Mouse (Mus musculus) Patski (cell line): Measurements from ENCODE around the gene Ddr2. TPM values are rescaled to one million over a fixed set of nuclear protein-coding genes. Genes with fewer than 3 reads are reported as not detected.
A peak's percentile ranks its signal among the peaks of the same experiment; 100 is the strongest.

Experiments
- ATAC-seq: fragments of 100-300 bp; one replicate; pipeline ENCODE4 v1.8.0; 2021
- CTCF ChIA-PET: fragments of 350-600 bp; sonication (Branson Sonifier 250); formaldehyde crosslinking; loops from one replicate; lab custom pipeline; 2022; ENCODE audit warnings: inconsistent platforms; lab: Charles Lee
- POLR2A ChIA-PET: fragments of 350-600 bp; sonication (Branson Sonifier 250); formaldehyde crosslinking; loops from one replicate; lab custom pipeline; 2022; ENCODE audit warnings: antibody characterized with exemption, inconsistent platforms; lab: Charles Lee
- DNase-seq: peaks from one replicate; pipeline ENCODE4 v3.0.0-alpha.2; 2011; ENCODE audit warnings: low read depth, low spot score
- H3K27me3 ChIP-seq: fragments of 371-371 bp; one replicate; pipeline ENCODE4 v1.5.1; 2021
- CTCF ChIP-seq: fragments of 100-300 bp; IDR thresholded peaks from one replicate; pipeline ENCODE4 v1.5.1; 2021
- in situ Hi-C: fragments of 300-500 bp; cut with MboI; formaldehyde crosslinking; loops from 3 replicates; pipeline ENCODE4 v1.11.1; 2018; ENCODE audit warnings: low pct_unique_long_range_greater_than_20kb, mixed read lengths
- polyA plus RNA-seq: library from polyadenylated mRNA; unstranded; gene quantifications from one replicate; pipeline ENCODE4 v1.2.3, GENCODE M21; 2021

Ddr2 gene
- polyA plus RNA-seq = 0.32 TPM

DNA sequence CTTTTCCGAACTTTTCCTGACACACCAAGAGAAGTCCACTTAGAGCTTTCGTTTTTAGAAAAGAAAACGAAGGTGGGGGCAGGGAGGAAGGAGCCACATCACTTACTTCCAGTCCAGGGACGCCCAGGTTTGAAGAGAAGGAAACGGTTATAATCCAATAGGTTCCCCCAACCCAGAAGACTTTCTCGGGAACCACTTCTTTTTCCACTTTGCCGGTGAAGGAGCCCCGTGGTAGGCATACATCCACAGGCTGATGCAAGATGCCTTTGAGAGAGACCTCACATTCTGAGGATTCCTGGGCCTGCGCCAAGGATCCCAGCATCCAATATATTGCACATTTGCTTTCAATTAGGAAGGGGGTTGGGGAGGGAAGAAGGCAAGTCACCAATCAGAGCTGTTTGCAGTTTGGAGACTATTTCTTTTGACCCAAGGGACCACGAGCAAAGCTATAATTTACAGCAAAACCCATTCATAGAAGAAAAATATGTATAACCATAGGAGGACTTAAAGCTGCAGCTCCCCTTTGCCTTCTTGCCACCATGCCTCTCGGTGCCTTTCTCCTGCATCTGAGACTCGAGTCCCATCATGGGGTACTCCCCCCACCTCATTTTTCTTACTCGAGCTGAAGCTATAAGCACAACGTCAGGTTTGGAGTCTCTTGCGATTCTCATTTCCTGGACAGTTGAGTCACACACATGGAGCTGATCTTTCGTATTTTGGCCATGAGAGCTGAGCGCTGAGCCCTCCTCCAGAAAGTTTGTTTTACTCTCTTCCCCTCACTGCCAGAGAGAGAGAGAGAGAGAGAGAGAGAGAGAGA, at the start of gene Ddr2:
Gene Ddr2 (minus strand): TSS at position 247 of the 817 bp plus-strand sequence.
- no peaks in the 10 kb centered on the region for H3K27me3 ChIP-seq
- DNase-seq (no peak), ATAC-seq (no peak)
- no peak for TF ChIP-seq CTCF
- in situ Hi-C loops = no loop called here
- POLR2A ChIA-PET = interaction anchor here (0.6 to 0.7 kb wide), 2 partner anchors 981 to 1893 kb away, joined by 3 read pairs; no protein-coding TSS in a partner anchor
- CTCF ChIA-PET = interaction anchor here (1.1 to 1.2 kb wide), 2 partner anchors 18 to 21 kb away, joined by 3 to 5 read pairs; no protein-coding TSS in a partner anchor

- DNase-seq (no peak), ATAC-seq (no peak)
- peak; percentile 50 for TF ChIP-seq CTCF
- H3K27me3 ChIP-seq = no peaks in the 10 kb centered on the region
- in situ Hi-C loops = no loop called here
- ChIA-PET POLR2A (interaction anchor here (0.5 kb wide), 1 partner anchor 9 kb away, joined by 3 read pairs; no protein-coding TSS in a partner anchor), CTCF (no interaction called here)
Measured at GRCm38 (mm10) chr1:170159707-170160106, 49.1 kb upstream of the Ddr2 start.

DNA sequence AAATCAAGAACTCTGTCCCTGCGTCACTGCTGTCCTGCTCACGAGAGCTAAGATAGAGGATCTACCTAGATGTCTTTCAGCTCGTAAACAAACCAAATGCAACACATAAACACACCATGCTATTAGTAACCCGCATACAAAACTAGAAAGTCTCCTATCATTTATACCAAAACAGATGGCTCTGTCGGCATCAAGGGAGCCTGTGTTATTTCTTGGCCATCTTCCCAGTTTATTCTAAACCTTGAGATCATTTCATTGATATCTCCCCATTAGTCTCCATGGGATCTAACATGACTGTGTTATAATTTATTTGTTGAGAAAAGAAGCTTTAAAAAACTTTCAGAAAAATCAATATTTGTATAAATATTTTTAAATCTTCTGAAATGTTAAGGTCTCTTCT, 45.2 kb upstream of the Ddr2 start:
- ATAC-seq (no peak), DNase-seq (no peak)
- ChIA-PET CTCF (interaction anchor here (0.9 to 1.5 kb wide), 6 partner anchors 8 to 186 kb away, joined by 3 to 4 read pairs (median 4); partner anchors contain the start of gene Hsd17b7), POLR2A (interaction anchor here (0.7 kb wide), 1 partner anchor 9 kb away, joined by 3 read pairs; no protein-coding TSS in a partner anchor)
- in situ Hi-C loops = no loop called here
- no peaks in the 10 kb centered on the region for H3K27me3 ChIP-seq
- no peak for TF ChIP-seq CTCF

DNA sequence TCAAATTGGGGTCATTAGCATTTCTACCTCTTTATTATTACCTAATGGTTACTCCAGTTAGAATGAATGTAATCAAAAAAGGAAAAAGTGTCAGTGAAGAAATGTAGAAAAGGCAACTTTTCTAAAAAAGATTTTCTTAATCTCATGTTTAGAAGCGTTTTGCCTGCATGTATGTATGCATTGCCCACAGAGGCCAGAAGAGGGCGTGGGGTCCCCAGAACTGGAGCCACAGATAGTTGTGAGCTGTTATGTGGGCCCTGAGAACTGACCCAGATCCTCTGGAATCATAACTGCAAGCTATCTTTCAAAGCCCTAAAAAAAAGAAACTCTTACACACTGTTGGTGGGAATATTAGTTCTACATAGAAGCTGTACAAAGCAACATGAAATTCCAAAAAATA, 44.7 kb upstream of the Ddr2 start:
- no peak for DNase-seq
- in situ Hi-C loops = no loop called here
- CTCF ChIA-PET = interaction anchor here (0.9 to 1.5 kb wide), 6 partner anchors 8 to 186 kb away, joined by 3 to 4 read pairs (median 4); partner anchors contain the start of gene Hsd17b7
- POLR2A ChIA-PET = interaction anchor here (0.7 kb wide), 1 partner anchor 8 kb away, joined by 3 read pairs; no protein-coding TSS in a partner anchor
- peak; percentile 39 for TF ChIP-seq CTCF
- no peaks in the 10 kb centered on the region for H3K27me3 ChIP-seq
- ATAC-seq = no peak

- POLR2A ChIA-PET = no interaction called here
- no peak for DNase-seq
- CTCF ChIA-PET = interaction anchor here (2.0 kb wide), 1 partner anchor 13 kb away, joined by 6 read pairs; no protein-coding TSS in a partner anchor
- no peaks in the 10 kb centered on the region for H3K27me3 ChIP-seq
- TF ChIP-seq CTCF = no peak
- ATAC-seq = no peak
- in situ Hi-C loops = no loop called here
Measured at GRCm38 (mm10) chr1:170153986-170154385, 43.4 kb upstream of the Ddr2 start.

- TF ChIP-seq CTCF = no peak
- ChIA-PET POLR2A (no interaction called here), CTCF (interaction anchor here (2.0 kb wide), 1 partner anchor 14 kb away, joined by 6 read pairs; no protein-coding TSS in a partner anchor)
- H3K27me3 ChIP-seq = no peaks in the 10 kb centered on the region
- in situ Hi-C loops = no loop called here
- no peak for ATAC-seq
- DNase-seq = no peak
Measured at GRCm38 (mm10) chr1:170152552-170152951, 42.0 kb upstream of the Ddr2 start.

DNA sequence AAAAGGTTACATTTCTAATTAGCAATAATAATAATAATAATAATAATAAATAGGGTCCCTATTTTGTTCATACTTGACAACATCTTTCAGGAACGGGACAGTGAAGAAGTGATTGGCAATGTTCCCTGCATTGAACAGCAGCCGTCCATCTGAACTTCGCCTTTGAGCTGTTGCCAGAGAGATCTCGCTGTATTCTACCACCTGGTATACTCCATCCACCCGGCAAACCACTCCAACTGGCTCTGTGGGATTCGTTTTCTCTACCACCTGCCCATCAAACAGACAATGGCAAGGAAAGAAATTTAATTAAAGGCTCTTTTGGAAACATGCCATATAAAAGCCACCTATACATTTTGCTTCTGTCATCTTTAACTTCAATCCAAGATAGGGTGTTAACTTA, 40.3 kb upstream of the Ddr2 start:
- ChIA-PET CTCF (interaction anchor here (1.8 kb wide), 1 partner anchor 12 kb away, joined by 7 read pairs; no protein-coding TSS in a partner anchor), POLR2A (interaction anchor here (0.5 kb wide), 1 partner anchor 14 kb away, joined by 3 read pairs; no protein-coding TSS in a partner anchor)
- DNase-seq = no peak
- TF ChIP-seq CTCF = no peak
- in situ Hi-C loops = no loop called here
- no peak for ATAC-seq
- H3K27me3 ChIP-seq = no peaks in the 10 kb centered on the region

DNA sequence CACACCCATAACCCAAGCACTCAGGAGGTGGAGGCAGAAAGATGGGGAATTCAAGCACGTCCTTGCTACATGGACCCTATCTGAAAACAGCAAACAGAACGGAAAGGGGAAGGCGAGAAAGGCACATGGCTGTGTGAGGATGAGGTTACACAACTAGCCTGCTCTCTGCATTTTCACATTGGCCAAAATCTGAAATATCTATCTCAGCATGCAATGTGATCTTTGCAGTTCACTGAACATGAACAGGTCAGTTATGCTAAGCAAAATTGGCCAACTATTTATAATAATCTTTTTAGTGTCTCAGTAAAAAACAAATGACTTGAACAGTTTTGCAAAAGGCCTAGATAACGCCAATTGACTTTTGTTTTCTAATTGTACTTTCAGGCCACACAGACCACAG, 39.2 kb upstream of the Ddr2 start:
- DNase-seq = no peak
- no peaks in the 10 kb centered on the region for H3K27me3 ChIP-seq
- no peak for TF ChIP-seq CTCF
- POLR2A ChIA-PET = no interaction called here
- in situ Hi-C loops = no loop called here
- CTCF ChIA-PET = interaction anchor here (1.8 to 3.3 kb wide), 2 partner anchors 8 to 13 kb away, joined by 7 to 10 read pairs; no protein-coding TSS in a partner anchor
- no peak for ATAC-seq

DNA sequence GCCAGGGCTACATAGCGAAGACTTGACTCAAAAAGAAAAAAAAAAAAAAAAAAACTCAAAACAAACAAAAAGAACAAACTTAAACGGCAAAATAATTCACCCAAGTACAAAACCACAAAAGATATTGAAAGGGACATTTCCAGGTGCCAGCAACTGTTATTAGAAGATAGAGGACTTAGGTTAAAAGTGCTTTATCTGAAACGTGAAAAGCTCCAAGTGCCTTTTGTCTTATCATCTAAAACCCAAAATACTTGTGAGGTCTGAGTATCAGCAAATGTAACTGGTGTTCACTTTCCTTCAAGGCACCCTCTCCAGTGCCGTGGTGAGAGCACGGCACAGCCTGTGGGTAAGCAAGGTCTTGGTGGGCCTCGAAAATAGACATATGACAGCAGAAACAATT, 38.0 kb upstream of the Ddr2 start:
- ChIA-PET POLR2A (interaction anchor here (0.7 kb wide), 1 partner anchor 12 kb away, joined by 4 read pairs; no protein-coding TSS in a partner anchor), CTCF (interaction anchor here (1.5 to 3.3 kb wide), 3 partner anchors 9 to 179 kb away, joined by 3 to 10 read pairs (median 4); partner anchors contain the start of gene Hsd17b7)
- H3K27me3 ChIP-seq = no peaks in the 10 kb centered on the region
- TF ChIP-seq CTCF = no peak
- DNase-seq = no peak
- ATAC-seq = no peak
- in situ Hi-C loops = no loop called here

DNA sequence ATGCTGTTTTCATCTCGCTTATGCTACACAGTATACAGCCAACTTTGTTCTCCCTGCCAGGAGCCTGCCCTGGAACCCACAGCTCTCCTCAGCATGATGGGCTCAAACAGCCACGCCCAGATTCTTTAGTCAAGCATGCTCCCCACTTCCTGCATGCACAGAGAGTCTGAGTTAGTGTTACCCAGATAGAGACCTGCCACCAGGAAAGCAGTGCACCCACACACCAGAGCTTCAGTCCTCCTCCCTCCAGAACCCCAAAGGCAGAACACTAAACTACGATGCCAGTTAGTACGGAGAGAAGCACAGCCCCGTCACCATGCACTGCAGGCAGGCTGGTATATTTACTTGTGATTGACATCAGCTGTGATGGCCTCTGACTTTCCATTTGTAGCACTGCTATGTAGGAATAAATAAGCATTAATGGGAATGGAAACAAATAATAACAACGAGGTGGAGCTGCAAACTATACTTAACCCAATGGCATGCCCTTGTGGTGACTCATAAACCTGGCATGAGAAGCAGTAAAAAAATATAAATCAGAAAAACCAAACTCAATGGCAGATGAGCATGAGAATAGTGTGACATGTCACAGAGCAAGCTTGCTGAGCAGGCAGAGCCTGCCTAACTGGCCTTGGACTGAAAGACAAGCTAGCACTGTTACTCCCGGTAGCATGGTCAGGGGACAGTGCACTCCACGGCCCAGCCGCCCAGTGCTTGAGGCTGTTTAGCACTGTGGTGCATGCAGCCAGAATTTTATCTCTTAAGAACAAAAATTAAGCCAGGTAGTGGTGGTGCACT, 37.3 kb upstream of the Ddr2 start:
- POLR2A ChIA-PET = no interaction called here
- ATAC-seq (peak; percentile 59), DNase-seq (no peak)
- in situ Hi-C loops = no loop called here
- no peak for TF ChIP-seq CTCF
- CTCF ChIA-PET = interaction anchor here (0.8 to 3.3 kb wide), 6 partner anchors 10 to 213 kb away, joined by 3 to 10 read pairs (median 4); partner anchors contain the start of gene Hsd17b7
- no peaks in the 10 kb centered on the region for H3K27me3 ChIP-seq
